Mouse (Mus musculus) megakaryocyte, embryonic 14.5 days (primary cell): Measurements from ENCODE around the gene Aff3.

Source experiments
- FLI1 ChIP-seq: IDR thresholded peaks from 2 replicates; pipeline ENCODE4 v1.6.1; 2012; ENCODE audit warnings: low read length, inconsistent platforms, mixed read lengths
- GATA1 ChIP-seq: IDR thresholded peaks from 3 replicates; pipeline ENCODE4 v1.6.1; 2012; ENCODE audit warnings: mixed read lengths, low read length, inconsistent platforms, borderline replicate concordance

GRCm38 (mm10) chr1:38604611-38605010, 60.1 kb downstream of the Aff3 start:
- TF ChIP-seq FLI1 (no peak), GATA1 (no peak)
